Mouse (Mus musculus) cerebellum, postnatal 36 days (tissue): Measurements from ENCODE around the gene Erich3.
"Not testable (repeated sequence)": the region's sequence is repeated elsewhere in the genome, so short reads cannot be mapped to it uniquely, and the experiment has no call there.

ENCODE experiments used
- DNase-seq, 2 experiments: peaks; one replicate each; pipeline ENCODE4 v3.0.0; 2021 to 2022; ENCODE audit warnings: mixed read lengths in 2 of 2

Gene Erich3

DNA sequence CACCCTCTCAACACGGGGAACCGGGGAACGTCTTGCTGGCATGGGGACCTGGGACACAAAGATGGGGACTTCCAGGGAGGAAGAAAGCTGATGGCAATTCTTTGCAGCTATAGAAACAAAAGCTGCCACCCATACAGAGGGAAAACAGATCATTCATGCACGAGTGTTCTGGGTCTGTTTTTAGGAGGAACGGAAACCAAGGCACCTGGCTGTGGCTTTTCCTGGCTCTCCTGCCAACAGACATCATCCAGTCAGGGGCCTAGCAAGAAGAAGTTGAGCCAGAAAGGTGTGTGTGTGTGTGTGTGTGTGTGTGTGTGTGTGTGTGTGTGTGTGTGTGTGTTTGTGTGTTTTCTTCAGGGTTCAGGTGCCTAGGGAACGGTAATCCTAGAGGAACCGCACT lies at the start of gene Erich3:
Gene Erich3, plus strand, starts transcription at position 315 of the 400 bp plus-strand sequence.
- DNase-seq, result no peak

DNA sequence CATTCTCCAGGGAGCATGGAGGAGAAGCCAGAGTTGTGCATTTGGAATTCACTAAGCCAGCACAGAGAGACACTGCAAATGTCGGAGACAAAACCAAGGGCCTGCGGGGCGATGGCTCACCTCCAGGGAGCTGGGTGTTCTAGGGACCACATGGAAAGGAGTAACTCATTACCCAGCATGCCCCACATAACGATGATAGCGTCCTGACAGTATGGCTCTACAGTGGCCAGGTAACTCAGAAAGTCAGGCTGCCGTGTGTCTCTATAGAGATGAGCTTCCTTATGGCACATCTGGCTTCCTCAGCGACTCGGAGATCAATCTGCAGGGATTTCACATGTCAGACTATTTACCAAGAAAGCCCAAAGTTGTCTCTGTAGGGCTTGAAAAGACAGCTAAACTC lies 48.9 kb upstream of the Erich3 start:
- DNase-seq, result no peak

DNA sequence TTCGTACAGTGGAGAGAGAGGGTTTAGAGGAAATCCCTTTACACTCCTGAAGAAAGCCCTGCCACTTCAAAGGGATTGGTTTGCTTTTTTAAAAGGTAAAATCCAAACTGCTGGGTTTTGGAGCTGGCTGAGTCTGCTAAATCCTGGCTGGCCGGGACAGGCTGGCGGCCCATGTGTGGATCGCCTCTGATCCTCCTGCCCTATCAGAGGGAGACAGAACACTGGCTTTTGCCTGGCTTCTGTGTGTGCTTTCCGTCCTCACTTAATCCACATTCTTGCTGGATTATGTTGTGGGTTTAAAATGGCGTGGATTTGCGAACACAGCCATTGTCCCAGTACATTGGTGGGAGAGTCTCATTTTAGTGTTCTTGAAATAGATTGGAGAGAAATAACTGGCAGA lies 48.4 kb upstream of the Erich3 start:
- DNase-seq, result no peak

DNA sequence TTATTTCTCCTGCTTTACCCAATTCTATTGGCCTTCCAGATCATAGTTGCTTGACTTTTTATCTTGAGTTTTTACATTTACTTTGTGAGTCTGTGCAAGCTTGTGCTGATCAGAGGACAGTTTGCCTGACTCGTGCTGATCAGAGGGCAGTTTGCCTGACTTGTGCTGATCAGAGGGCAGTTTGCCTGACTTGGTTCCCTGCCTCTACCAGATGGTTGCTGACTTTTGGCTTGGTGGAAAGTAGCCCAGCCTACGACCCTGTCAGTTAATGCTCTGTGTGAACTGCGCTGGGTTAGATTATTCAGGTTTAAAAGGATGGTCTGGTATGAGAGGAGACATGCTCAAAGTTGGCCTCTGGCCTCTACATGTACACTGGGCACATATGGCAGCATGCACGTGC lies 47.6 kb upstream of the Erich3 start:
- DNase-seq, result no peak

DNA sequence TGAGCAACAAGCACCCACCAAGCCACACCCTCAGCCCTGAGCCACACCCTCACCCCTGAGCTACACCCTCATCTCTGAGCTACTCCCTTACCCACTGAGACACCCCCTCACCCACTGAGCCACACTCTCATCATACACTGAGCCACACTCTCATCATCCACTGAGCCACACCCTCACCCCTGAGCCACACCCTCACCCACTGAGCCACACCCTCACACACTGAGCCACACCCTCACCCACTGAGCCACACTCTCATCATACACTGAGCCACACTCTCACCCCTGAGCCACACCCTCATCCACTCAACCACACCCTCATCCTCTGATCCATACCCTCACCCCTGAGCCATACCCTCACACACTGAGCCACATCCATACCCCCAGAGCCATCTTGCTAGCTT lies 35.4 kb upstream of the Erich3 start:
- no peak for DNase-seq

DNA sequence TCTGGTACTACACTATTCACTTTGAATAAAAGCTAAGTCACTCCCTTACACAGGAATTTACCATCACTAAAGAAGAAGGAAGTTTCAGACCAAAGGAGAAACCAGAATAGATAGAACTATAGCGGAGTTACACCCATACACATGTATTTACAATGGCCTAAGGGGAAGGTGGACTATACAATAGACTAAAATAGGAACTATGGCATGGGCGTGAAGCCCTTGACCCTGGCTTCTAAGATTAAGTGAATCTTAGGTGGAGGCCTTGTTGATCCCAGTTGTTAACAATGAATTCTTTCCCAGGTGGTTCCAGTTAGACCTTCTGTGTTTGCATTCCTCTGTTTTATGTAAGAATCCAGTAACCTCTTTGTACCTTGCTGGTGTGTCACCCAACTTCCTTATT lies 32.4 kb upstream of the Erich3 start:
- not testable (repeated sequence) for DNase-seq

DNA sequence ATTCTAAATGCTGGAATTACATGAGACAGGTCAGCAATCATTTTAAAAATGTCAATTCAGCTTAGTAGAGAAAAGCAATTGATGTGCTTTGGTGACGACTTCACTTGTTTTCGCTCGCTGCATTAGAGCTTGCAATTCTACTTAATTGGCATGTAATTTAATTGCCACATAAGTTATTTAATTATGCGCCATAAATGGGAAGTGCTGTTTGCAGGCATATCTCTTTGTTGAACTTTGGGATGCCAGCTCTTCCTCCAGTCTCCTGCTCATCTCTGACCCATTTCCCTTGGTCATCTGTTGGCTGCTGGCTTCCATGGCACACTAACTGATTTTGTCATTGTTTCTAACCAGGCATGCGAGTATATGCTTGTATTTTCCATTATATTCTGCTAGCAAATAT lies 30.6 kb upstream of the Erich3 start:
- DNase-seq, result no peak

DNA sequence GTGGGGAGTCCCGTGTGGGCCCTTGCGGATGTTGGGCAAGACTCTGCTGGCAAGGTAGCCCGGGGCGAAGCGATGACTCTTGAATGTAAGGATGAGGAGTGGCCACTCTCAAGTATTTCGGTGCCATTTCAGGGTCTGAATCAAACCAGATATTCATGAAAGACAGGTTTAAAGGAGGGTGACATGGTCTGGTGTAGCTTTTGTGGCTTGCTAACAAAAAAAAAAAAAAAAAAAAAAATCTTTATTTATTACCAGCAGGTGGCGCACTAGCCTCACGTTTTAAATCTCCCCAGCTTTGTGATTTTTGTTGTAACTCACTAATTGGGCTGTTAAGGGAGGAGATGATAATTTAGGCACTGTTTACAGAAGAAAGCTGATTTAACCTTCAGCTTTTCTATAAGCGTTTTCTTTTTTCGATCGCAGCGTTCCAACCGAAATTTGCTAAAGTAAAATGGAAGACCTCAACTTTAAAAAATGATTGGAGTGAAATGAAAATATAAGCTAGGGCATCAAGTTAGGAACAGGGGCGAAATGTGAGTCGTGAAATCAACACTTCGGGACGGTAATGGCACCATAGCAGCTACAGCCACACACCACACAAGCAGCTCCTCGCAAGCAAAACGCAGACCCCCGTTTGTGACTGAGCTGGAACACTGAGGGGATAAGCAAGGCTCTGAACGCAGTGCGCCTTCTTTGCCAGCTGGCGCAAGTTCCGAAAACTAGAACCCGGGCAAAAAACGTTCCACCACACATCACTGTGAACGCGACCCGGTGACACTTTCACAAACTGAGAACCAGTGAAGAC lies 16.8 kb upstream of the Erich3 start:
- no peak for DNase-seq

DNA sequence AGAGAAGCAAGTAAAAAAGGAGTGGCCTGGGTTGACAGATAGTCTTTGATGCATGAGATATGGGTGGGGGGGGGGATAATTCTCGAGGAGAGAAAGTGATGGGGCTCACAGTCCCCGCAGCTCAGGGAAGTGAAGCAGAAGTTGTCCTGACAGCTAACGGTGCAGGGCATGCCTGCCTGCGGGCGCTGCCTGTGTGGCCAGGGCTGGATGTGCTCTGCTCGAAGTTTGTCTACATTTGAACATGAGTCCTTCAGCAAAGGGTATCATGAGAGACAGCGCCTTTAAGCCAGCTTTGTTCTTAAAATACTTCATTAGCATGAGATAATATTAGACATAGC lies 16.2 kb upstream of the Erich3 start:
- no peak for DNase-seq

DNA sequence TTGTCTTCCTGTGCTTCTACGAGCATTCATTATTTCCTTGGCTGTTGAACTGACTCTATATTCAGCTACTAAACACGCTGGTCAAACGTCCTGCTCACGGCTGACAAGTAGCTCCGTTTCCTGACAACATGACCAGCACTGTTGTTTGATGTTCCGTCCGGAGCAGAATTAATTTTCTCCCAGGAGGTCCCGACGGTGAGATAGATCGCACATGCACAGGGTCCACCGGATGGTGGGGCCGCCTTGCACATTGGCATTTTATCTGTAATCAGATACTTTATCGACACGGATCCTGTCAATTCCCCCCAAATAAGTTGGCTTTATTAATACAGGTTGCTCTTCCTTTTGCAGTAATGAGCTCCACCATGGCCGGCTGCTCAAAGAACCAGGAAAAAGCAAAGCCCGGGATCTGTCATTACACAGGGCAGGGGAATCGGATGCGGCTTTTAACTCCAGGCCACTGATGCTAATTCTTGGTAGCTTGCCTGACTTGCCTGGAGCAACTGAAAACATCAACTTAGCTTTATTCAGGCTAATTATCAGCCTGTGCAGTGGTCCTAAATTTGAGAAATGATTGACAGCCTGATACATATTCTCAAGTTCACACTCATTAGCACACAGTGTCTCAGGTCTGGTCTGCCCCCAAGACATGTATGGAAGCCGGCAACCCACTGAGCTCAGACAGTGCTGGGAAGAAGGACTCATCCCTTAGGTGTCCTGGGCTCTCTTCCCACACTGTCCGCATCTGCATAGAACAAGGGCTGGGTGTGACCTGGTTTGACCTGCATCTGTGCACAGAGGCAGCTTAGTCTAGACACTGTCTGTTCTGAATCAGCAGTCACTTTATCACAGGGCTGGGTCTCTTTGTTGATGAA lies 14.0 kb upstream of the Erich3 start:
- DNase-seq, result no peak

DNA sequence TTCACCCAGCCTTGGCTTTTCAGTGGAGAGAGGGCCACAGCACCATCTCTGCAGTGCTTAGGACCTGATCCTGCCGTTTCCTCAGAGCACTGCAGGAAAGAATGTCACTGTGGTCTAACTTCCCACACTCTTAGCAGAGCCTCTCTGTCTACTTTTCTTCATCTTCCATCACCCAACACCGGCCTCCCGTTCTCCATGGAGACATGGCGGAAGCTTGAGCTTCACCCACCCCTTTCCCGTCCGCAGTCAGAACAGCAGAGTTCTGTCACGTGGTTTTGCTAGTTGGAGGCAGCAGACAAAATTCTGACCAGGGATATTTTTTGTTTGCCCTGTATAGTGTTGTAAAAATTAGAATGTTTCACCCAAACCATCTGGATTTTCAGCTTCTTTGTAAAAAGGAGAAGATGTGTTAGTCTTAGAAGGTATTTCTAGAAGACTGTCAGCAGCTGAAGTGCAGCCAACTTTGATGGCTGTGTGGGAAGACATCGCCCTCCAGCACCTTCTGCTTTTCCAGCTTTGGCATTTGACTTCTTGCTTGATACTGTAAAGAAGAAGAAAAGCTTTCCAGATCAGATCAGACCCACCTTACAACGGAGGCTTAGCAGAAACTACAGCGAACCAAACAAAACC lies 12.4 kb upstream of the Erich3 start:
- no peak for DNase-seq

DNA sequence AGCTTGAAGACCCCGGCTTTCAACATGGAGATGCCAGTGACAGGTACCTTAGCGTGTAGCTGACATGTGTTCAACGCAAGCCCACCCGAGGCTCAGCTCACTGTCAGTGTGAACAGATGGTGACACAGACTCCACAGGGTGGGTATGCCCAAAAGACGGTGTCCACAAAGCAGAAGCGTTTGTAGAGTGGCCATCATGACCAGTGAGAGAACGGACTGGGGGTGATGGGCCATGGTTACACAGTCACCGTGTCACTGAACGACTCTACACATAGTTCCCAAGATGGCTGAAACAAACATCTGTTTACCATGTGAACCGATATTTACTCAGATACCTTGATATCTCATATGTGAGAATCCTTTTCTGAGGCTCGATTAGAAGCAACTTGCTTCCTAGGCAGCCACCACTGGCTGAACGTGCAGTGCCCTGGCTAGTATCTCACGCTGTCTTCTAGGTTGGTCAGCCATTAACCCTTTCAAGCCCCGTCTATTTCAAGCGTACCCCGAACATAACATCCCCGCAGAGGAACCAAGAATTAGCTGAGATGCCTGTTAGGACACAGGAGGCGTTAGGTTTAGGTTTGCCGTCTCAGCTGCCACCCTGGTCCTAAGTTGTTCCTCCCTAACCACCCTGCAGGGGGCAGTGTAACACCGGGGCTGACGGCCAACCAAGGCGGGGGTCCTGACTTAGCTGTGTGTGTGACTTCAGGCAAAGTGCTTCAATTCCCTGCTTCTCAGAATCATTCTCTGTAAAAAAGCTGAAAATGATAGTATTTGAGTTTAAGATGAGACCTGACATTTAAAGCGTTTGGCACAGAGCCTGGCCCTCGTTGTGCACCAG lies 10.9 kb upstream of the Erich3 start:
- DNase-seq, result peak; percentile 67 to 73

DNA sequence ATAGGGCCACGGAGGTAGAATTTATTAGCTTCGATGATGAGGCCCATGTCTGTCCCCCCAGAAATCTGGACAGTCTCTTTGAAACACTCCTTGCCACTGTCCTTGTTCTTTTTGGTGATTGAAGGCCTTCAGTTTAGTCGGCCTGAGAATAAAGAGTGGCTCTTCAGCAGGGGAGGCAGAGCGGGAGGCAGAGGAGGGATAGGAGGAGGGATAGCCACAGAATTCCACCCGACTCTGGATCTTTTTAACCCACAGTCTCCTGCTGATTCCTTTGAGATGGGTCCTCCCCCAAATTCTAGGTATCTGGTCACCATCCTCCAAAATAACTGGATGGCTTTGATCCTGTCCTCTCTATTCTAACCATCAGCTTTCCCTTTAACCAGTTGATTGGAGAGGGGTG lies 10.2 kb upstream of the Erich3 start:
- DNase-seq, result no peak

DNA sequence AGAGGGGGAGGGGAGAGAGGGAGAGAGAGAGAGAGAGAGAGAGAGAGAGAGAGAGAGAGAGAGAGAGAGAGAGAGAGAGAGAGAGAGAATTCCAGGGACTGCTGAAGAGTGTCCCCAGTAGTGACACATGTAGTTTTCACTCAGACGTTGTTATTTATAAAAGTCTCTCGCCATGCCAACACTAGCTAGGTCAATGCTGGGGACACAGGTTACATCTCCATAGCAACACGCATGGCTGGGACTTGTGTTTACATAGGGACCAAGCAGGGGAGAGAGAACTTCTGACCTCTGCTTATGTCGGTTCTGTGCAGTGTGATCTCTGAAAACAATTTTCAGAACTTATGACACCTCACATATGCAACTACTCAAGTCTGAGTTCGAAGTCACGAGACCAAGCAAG lies 9.4 kb upstream of the Erich3 start:
- no peak for DNase-seq

DNA sequence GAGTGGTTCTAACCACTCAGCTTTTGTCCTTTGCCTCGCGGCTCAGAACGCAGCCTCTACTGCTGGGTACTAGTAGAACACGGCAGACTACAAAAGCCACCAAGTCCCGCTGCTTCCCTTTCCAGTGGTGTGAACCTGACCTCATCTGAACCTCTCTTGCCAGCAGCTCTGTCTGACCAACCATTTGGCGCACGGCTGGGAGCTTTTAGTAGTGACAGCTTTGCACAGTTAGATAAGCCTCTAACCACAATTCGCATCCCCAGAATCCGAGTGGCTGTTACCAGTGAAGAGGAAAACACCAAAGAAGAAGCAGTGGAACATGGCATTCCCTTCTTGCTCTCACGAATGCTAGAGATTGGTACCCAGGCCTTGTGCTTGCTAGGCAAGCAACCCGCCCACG lies 8.8 kb upstream of the Erich3 start:
- DNase-seq, result no peak

DNA sequence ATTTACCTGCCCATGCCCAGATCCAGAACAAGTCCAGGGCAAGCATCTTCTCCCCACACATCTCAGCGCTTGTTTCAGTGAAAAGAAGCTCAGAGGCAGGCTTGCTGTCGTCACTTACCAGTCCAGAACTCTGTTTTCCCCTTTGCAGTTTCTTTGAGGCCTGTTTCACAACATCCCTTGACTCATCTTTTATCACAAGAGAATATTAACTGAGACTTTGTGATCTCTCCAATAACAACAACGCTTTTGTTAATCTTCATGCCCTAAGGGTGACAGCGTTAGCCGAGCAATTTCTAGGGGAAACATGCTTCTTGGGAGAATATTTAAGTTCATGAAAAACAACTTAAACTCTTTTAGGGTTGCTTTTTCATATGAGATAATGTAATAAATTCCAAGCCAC lies 7.9 kb upstream of the Erich3 start:
- no peak for DNase-seq

DNA sequence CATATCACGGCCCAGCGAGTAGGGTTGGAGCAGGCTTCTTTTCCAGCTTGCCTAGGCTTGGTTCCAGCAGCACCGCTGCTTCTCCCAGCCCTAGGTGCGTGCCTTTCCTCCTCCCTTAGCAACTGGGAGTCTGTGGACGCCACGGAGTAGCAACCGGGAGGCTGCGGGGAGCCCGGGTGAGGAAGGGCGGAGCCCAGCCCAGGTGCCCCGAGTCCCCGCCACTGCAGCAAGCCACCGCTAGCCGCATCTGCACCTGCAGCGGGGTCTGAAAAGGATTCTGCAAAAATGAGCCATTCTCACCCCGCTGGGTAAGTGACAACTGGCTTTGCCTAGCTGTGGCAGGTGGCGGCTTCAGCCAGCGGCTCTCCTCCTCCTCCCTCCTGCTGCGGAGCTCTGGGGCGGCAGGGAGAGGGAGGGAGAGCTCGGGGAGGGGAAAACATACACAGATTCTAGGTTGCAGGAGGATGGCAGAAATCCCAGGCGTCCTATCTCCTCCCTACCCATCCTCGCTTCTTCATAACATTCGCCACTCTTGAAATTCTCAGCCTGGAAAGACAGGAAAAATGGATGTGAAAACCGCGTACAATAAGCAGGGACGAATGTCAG lies 420 bp downstream of the Erich3 start:
- DNase-seq, result peak; percentile 67 to 72

DNA sequence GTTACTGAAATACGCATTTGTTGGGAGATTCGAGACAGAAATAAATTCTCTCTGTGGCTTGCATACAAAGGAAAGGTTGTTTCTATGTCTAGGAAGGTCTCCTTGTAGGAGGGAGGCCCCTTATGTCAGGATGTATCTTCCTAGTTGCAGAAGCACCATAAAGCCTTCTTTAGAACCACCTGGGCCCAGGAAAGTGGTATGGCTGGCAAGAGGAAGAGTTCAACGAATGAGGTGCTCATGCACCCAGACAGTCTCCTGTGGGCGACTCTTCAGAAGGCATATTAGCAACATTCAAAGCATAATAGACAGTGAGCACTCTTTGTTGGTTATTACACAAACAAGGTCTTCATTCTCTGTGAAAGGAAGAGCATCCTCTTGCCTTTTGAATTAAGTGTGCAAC lies 977 bp downstream of the Erich3 start:
- no peak for DNase-seq

DNA sequence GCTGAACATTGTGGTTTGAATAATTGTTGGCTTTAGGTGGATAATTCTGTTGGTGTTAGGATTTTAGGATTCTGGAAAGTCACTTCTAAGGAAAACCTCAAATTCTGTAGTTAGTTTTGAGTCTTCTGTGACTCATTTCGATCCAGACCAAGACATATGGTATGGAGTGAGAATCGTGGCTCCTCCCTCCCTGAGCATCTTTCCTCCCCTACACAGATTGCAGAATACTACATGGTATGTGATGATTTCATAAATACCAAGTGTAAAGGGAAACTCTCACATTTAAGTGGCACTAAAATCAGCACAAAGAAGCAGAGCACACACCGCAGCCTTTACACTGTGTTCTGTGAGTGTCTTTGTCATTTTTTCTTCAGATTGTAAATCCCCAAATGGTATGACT lies 4.8 kb downstream of the Erich3 start:
- no peak for DNase-seq

DNA sequence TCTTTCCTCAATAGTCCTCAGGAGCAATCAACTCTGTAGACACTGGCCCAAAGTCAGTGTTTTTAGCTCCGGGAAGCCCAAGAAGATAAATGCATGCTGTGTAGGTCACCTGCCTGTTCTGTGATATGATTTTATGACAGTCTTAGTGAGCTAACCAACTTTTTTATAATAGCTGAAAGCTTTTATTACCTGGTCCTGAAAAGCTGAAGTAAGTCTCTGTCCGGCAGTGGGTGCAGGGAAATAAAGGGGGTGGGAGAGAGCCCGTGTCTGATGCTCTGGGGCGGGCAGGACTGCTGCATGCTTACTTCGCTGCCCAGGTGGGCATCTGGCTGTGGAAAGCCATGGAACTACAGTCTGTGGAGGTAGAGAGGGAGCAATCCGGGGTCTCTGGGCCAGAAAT lies 6.9 kb downstream of the Erich3 start:
- no peak for DNase-seq

DNA sequence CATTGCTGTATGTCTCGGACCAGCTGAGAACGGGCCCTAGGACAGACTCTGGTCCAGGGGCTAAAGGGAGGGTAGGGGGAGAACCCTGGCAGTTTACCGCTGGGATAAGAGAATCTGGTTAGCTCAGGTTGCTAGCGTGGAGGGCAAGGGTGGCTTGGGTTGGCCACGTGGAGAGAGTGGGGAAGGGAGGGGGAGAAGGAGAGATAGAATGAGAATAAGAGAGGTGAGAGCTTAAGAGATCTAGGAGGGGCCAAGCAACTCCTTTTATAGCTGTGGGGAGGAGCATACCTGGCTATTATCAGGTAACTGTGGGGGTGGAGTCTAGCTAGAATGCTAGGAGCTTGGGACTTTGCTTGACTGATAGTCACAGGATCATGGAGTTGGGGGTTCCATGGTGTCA lies 7.4 kb downstream of the Erich3 start:
- no peak for DNase-seq

DNA sequence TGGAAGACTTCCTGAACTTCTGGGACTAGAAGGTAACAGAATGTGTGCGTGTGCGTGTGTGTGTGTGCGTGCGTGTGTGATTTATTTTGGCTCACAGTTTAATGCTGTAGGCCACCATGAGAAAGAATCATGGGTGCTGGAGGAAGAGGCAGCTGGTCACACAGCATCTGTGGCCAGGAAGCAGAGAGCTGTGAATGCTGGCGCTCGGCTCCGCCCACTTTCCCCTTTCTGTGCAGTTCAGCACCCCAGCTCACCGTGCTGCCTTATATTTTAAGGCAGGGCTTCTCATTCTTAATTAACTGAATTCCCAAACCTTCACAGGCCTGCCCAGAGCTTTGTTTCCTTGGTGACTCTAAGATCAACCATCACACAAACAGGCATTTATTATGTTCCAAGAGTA lies 9.7 kb downstream of the Erich3 start:
- DNase-seq, result no peak

DNA sequence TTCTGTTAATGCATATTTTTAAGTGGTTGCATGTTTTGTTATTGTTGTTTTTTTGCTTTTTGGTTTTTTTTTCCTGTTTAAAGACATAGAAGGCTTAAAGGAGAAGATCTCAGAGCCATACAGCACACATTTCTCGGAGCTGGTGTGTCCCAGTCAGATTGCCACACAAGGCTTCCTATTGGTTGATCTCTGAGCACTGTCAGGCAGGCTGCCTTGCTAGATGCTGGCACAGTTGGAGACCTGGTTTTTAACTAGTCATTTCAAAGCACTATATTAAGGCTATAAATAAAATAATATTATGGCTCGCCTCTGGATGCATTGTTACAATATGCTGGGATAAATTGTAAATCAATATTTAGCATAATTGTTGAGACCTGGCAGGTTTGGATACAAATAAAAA lies 18.9 kb downstream of the Erich3 start:
- no peak for DNase-seq
